Mouse (Mus musculus): Measurements from ENCODE around the gene Asb4. TPM values are rescaled to one million over a fixed set of nuclear protein-coding genes. Genes with fewer than 3 reads are reported as not detected.

The Asb4 gene
- total and polyA plus RNA-seq, 3 experiments = 0.04 to 0.11 (median 0.07) TPM

DNA sequence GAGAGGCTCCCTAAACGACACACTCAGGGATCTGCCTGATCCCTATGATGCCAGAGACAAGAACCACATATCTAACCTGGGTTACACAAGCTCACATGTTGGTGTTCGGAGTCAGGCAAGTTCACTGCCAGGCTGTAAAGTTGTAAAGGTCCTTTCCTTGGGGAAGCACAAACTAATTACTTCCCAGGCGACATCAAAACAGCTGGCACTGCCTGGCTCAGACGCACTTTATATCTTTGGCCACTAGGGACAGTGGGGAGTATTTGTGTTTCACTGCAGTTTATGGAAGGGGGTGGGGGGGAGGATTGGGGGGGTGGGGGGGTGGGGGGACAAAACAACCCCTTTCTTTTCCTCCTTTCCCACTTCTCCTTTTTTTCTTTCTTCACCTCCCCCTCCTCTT is 54.6 kb downstream of the Asb4 start:
- peak; percentile 25 for DNase-seq (ENCODE audit: extremely low read depth)

DNA sequence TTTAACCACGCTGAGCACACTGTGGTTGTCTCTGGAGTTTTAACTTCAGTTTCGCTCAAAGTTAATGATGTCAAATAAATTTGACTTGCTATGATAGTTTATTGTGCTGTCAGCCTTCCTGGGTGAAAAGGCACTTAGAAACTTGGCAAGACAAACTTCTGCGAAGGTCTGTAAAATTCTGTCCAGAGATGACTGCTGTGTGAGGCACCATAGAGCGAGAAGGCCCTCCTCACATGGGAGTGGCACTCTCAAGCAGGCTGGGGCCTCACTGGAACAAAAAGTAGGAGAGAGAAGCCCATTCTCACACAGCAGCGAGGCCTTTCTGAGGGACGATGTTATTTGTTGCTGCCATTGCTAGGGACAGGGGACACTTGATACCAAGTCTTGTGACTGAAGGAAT is 58.0 kb downstream of the Asb4 start:
- Histone ChIP-seq H3K79me2 (replicated peaks; ENCODE audit: control insufficient read depth, extremely low read depth, insufficient read depth, poor library complexity, severe bottlenecking) (no peaks in the 10 kb centered on the region), H3K9ac (ENCODE audit: insufficient read depth, low read depth) (no peak overlapping the region), H3K27me3 (replicated peaks) (no peaks in the 10 kb centered on the region), H3K4me2 (ENCODE audit: insufficient read depth, low read depth, poor library complexity, severe bottlenecking) (no peak overlapping the region), H3K4me1 (ENCODE audit: control insufficient read depth in 1 of 2, insufficient read depth in 2 of 2) (peaks cover 4 to 21% of the 10 kb centered on the region in 2 experiments; a peak in 2 of 4 replicates), H3K27ac (ENCODE audit: insufficient read depth, low read depth) (no peak overlapping the region), H3K4me3 (replicated peaks in 1 of 3; ENCODE audit: low read depth in 2 of 3, low read length in 2 of 3, poor library complexity in 1 of 3) (no peak overlapping the region), H3K36me3 (replicated peaks in 1 of 2; ENCODE audit: control insufficient read depth in 1 of 2, insufficient read depth in 1 of 2, low read length in 1 of 2) (no peaks in the 10 kb centered on the region), H3K9me3 (replicated peaks; ENCODE audit: low read length) (no peaks in the 10 kb centered on the region)
- DNase-seq (ENCODE audit: extremely low read depth) = no peak
- in situ Hi-C loops (cut with MboI; ENCODE audit: low pct_ligation_motif_present, low pct_unique_long_range_greater_than_20kb, low sequenced_read_pairs) = no loop called here
- dilution Hi-C loops (cut with MboI; ENCODE audit: extremely low pct_ligation_motif_present, extremely low pct_unique_long_range_greater_than_20kb, low sequenced_read_pairs) = no loop called here
- TF ChIP-seq USF2 (conservative IDR thresholded peaks at IDR 0.05; ENCODE audit: low read depth, low read length) (no peak), MXI1 (IDR thresholded peaks at IDR 0.05; ENCODE audit: low read depth, low read length) (no peak), CHD2 (IDR thresholded peaks at IDR 0.05; ENCODE audit: low read length) (no peak), USF1 (IDR thresholded peaks at IDR 0.05; ENCODE audit: low read depth, low read length) (no peak), EP300 (IDR thresholded peaks at IDR 0.05; ENCODE audit: low read length) (no peak), CHD1 (IDR thresholded peaks at IDR 0.05; ENCODE audit: low read depth, low read length) (no peak), ZKSCAN1 (IDR thresholded peaks at IDR 0.05; ENCODE audit: borderline replicate concordance, low read depth, low read length) (no peak), POLR2A (IDR thresholded peaks at IDR 0.05; ENCODE audit: low read depth, low read length) (no peak), ZMIZ1 (IDR thresholded peaks at IDR 0.05; ENCODE audit: low read depth, low read length) (no peak), RCOR1 (conservative IDR thresholded peaks at IDR 0.05; ENCODE audit: low read depth, low read length) (no peak), KAT2A (IDR thresholded peaks at IDR 0.05; ENCODE audit: insufficient replicate concordance, low read length) (no peak), MAX (IDR thresholded peaks at IDR 0.05; ENCODE audit: low read length) (no peak), ZNF384 (IDR thresholded peaks at IDR 0.05; ENCODE audit: low read depth, low read length) (no peak), MAFK (IDR thresholded peaks at IDR 0.05; ENCODE audit: insufficient replicate concordance, low read length) (no peak)

More for the DNA sequence above, 54.6 kb downstream of the Asb4 start:
- Histone ChIP-seq H3K36me3 (replicated peaks in 1 of 2; ENCODE audit: control insufficient read depth in 1 of 2, insufficient read depth in 1 of 2, low read length in 1 of 2) (no peaks in the 10 kb centered on the region), H3K4me2 (ENCODE audit: insufficient read depth, low read depth, poor library complexity, severe bottlenecking) (peak overlapping the region; percentile 36; the same call in 1 of the 2 replicates), H3K27ac (ENCODE audit: insufficient read depth, low read depth) (no peak overlapping the region), H3K4me1 (ENCODE audit: control insufficient read depth in 1 of 2, insufficient read depth in 2 of 2) (peaks cover 0 to 14% of the 10 kb centered on the region in 2 experiments; a peak in 2 of 4 replicates), H3K79me2 (replicated peaks; ENCODE audit: control insufficient read depth, extremely low read depth, insufficient read depth, poor library complexity, severe bottlenecking) (no peaks in the 10 kb centered on the region), H3K9me3 (replicated peaks; ENCODE audit: low read length) (no peaks in the 10 kb centered on the region), H3K9ac (ENCODE audit: insufficient read depth, low read depth) (no peak overlapping the region), H3K27me3 (replicated peaks) (no peaks in the 10 kb centered on the region), H3K4me3 (replicated peaks in 1 of 3; ENCODE audit: low read depth in 2 of 3, low read length in 2 of 3, poor library complexity in 1 of 3) (no peak overlapping the region)
- in situ Hi-C loops (cut with MboI; ENCODE audit: low pct_ligation_motif_present, low pct_unique_long_range_greater_than_20kb, low sequenced_read_pairs) = no loop called here
- dilution Hi-C loops (cut with MboI; ENCODE audit: extremely low pct_ligation_motif_present, extremely low pct_unique_long_range_greater_than_20kb, low sequenced_read_pairs) = no loop called here
- TF ChIP-seq TBP (conservative IDR thresholded peaks at IDR 0.05; ENCODE audit: low read depth, low read length) = no peak
- TF ChIP-seq CTCF (conservative IDR thresholded peaks at IDR 0.05 in 1 of 2, IDR thresholded peaks at IDR 0.05 in 1 of 2; ENCODE audit: low read depth in 2 of 2, low read length in 2 of 2) = peak in 1 of 2 experiments; percentile 50; a peak in 3 of 4 replicates

Data from CH12.LX (cell line).